Mouse (Mus musculus): ENCODE data around the gene Sp1. TPM values are rescaled to one million over a fixed set of nuclear protein-coding genes. Genes with fewer than 3 reads are reported as not detected.

Sp1 gene
- total and polyA plus RNA-seq, 3 experiments: 23.5 to 31.8 (median 27.1) TPM

- dilution Hi-C loops (cut with MboI; ENCODE audit: extremely low pct_ligation_motif_present, extremely low pct_unique_long_range_greater_than_20kb, low sequenced_read_pairs): no loop called here
- no peak overlapping the region for H3K4me3 ChIP-seq (replicated peaks in 1 of 3; ENCODE audit: low read depth in 2 of 3, low read length in 2 of 3, poor library complexity in 1 of 3)
- in situ Hi-C loops (cut with MboI; ENCODE audit: low pct_ligation_motif_present, low pct_unique_long_range_greater_than_20kb, low sequenced_read_pairs): no loop called here
These were observed 17.0 kb upstream of the Sp1 start for GRCm38 (mm10) chr15:102388942-102389341.

GRCm38 (mm10) chr15:102392520-102392919 lies 13.4 kb upstream of the Sp1 start:
- DNase-seq (ENCODE audit: extremely low read depth): no peak
- H3K4me3 ChIP-seq (replicated peaks in 1 of 3; ENCODE audit: low read depth in 2 of 3, low read length in 2 of 3, poor library complexity in 1 of 3): no peak overlapping the region
- peaks cover 10 to 44% of the 10 kb centered on the region in 2 experiments for H3K4me1 ChIP-seq (ENCODE audit: control insufficient read depth in 1 of 2, insufficient read depth in 2 of 2)
- H3K27ac ChIP-seq (ENCODE audit: insufficient read depth, low read depth): no peak overlapping the region
- H3K27me3 ChIP-seq (replicated peaks): no peaks in the 10 kb centered on the region
- H3K36me3 ChIP-seq (replicated peaks in 1 of 2; ENCODE audit: control insufficient read depth in 1 of 2, insufficient read depth in 1 of 2, low read length in 1 of 2): no peaks in the 10 kb centered on the region
- no peaks in the 10 kb centered on the region for H3K9me3 ChIP-seq (replicated peaks; ENCODE audit: low read length)
- in situ Hi-C loops (cut with MboI; ENCODE audit: low pct_ligation_motif_present, low pct_unique_long_range_greater_than_20kb, low sequenced_read_pairs): loop anchor here (5.0 kb wide), 1 partner anchor 40 kb away; no protein-coding TSS in a partner anchor
- no peaks in the 10 kb centered on the region for H3K79me2 ChIP-seq (replicated peaks; ENCODE audit: control insufficient read depth, extremely low read depth, insufficient read depth, poor library complexity, severe bottlenecking)
- no peak overlapping the region for H3K4me2 ChIP-seq (ENCODE audit: insufficient read depth, low read depth, poor library complexity, severe bottlenecking)
- dilution Hi-C loops (cut with MboI; ENCODE audit: extremely low pct_ligation_motif_present, extremely low pct_unique_long_range_greater_than_20kb, low sequenced_read_pairs): no loop called here
- 0 out of 2 replicates have a peak, but pooled peaks have one; percentile 11 for TF ChIP-seq ELF1 (IDR thresholded peaks at IDR 0.05; ENCODE audit: low read depth, low read length)
- TF ChIP-seq TBP (conservative IDR thresholded peaks at IDR 0.05; ENCODE audit: low read depth, low read length): no peak
- H3K9ac ChIP-seq (ENCODE audit: insufficient read depth, low read depth): no peak overlapping the region

More at GRCm38 (mm10) chr15:102388942-102389341, 17.0 kb upstream of the Sp1 start:
- TF ChIP-seq ELF1 (IDR thresholded peaks at IDR 0.05; ENCODE audit: low read depth, low read length) (no peak), NELFE (IDR thresholded peaks at IDR 0.05; ENCODE audit: low read depth, low read length) (no peak), MAFK (IDR thresholded peaks at IDR 0.05; ENCODE audit: insufficient replicate concordance, low read length) (peak; percentile 63), CTCF (conservative IDR thresholded peaks at IDR 0.05 in 1 of 2, IDR thresholded peaks at IDR 0.05 in 1 of 2; ENCODE audit: low read depth in 2 of 2, low read length in 2 of 2) (no peak)
- Histone ChIP-seq H3K36me3 (replicated peaks in 1 of 2; ENCODE audit: control insufficient read depth in 1 of 2, insufficient read depth in 1 of 2, low read length in 1 of 2) (no peaks in the 10 kb centered on the region), H3K4me2 (ENCODE audit: insufficient read depth, low read depth, poor library complexity, severe bottlenecking) (no peak overlapping the region), H3K79me2 (replicated peaks; ENCODE audit: control insufficient read depth, extremely low read depth, insufficient read depth, poor library complexity, severe bottlenecking) (no peaks in the 10 kb centered on the region), H3K9ac (ENCODE audit: insufficient read depth, low read depth) (no peak overlapping the region), H3K27me3 (replicated peaks) (no peaks in the 10 kb centered on the region), H3K9me3 (replicated peaks; ENCODE audit: low read length) (no peaks in the 10 kb centered on the region), H3K27ac (ENCODE audit: insufficient read depth, low read depth) (no peak overlapping the region), H3K4me1 (ENCODE audit: control insufficient read depth in 1 of 2, insufficient read depth in 2 of 2) (peaks cover 10 to 46% of the 10 kb centered on the region in 2 experiments)
- DNase-seq (ENCODE audit: extremely low read depth): no peak

GRCm38 (mm10) chr15:102393584-102394014 lies 12.3 kb upstream of the Sp1 start:
- Histone ChIP-seq H3K79me2 (replicated peaks; ENCODE audit: control insufficient read depth, extremely low read depth, insufficient read depth, poor library complexity, severe bottlenecking) (no peaks in the 10 kb centered on the region), H3K4me1 (ENCODE audit: control insufficient read depth in 1 of 2, insufficient read depth in 2 of 2) (peaks cover 10 to 47% of the 10 kb centered on the region in 2 experiments), H3K36me3 (replicated peaks in 1 of 2; ENCODE audit: control insufficient read depth in 1 of 2, insufficient read depth in 1 of 2, low read length in 1 of 2) (no peaks in the 10 kb centered on the region), H3K27me3 (replicated peaks) (no peaks in the 10 kb centered on the region), H3K4me3 (replicated peaks in 1 of 3; ENCODE audit: low read depth in 2 of 3, low read length in 2 of 3, poor library complexity in 1 of 3) (no peak overlapping the region), H3K4me2 (ENCODE audit: insufficient read depth, low read depth, poor library complexity, severe bottlenecking) (no peak overlapping the region; the same call in 1 of the 2 replicates), H3K27ac (ENCODE audit: insufficient read depth, low read depth) (no peak overlapping the region), H3K9ac (ENCODE audit: insufficient read depth, low read depth) (no peak overlapping the region), H3K9me3 (replicated peaks; ENCODE audit: low read length) (no peaks in the 10 kb centered on the region)
- in situ Hi-C loops (cut with MboI; ENCODE audit: low pct_ligation_motif_present, low pct_unique_long_range_greater_than_20kb, low sequenced_read_pairs) (loop anchor here (5.0 kb wide), 1 partner anchor 39 kb away; no protein-coding TSS in a partner anchor), dilution Hi-C loops (cut with MboI; ENCODE audit: extremely low pct_ligation_motif_present, extremely low pct_unique_long_range_greater_than_20kb, low sequenced_read_pairs) (no loop called here)
- DNase-seq (ENCODE audit: extremely low read depth): peak; percentile 62
- TF ChIP-seq EP300 (IDR thresholded peaks at IDR 0.05; ENCODE audit: low read length): peak; percentile 41; the same call in 1 of the 2 replicates
- TF ChIP-seq MAFK (IDR thresholded peaks at IDR 0.05; ENCODE audit: insufficient replicate concordance, low read length): no peak
- no peak for TF ChIP-seq USF1 (IDR thresholded peaks at IDR 0.05; ENCODE audit: low read depth, low read length)
- no peak for TF ChIP-seq ZKSCAN1 (IDR thresholded peaks at IDR 0.05; ENCODE audit: borderline replicate concordance, low read depth, low read length)
- TF ChIP-seq ELF1 (IDR thresholded peaks at IDR 0.05; ENCODE audit: low read depth, low read length): peak; percentile 57
- TF ChIP-seq ZC3H11A (IDR thresholded peaks at IDR 0.05; ENCODE audit: low read depth, low read length): no peak
- no peak for TF ChIP-seq POLR2AphosphoS2 (IDR thresholded peaks at IDR 0.05; ENCODE audit: low read depth, low read length)
- no peak for TF ChIP-seq HCFC1 (IDR thresholded peaks at IDR 0.05; ENCODE audit: low read depth, low read length)
